Mouse (Mus musculus): Measurements from ENCODE around the gene Fam187b. TPM values are rescaled to one million over a fixed set of nuclear protein-coding genes. Genes with fewer than 3 reads are reported as not detected.

Fam187b gene
- total RNA-seq, 2 experiments from 2014 or later = 0.18 to 0.21 TPM

Other genes with a start within 250 kb of the Fam187b start
- 100 to 1,000 TPM; 136 to 144 TPM for gene Tmem147, start 244.2 kb upstream of the Fam187b start, total RNA-seq (2021)
- not detected for gene Gapdhs, start 230.1 kb upstream of the Fam187b start, total RNA-seq (2021)
- 1 to 10 TPM; 9.5 to 9.8 TPM for gene Sbsn, start 222.3 kb upstream of the Fam187b start, total RNA-seq (2021)
- 1 to 10 TPM; 1.4 to 1.5 TPM for gene Dmkn, start 210.0 kb upstream of the Fam187b start, total RNA-seq (2021)
- not detected for gene Krtdap, start 185.9 kb upstream of the Fam187b start, total RNA-seq (2021)
- gene Ffar2, start 150.0 kb upstream of the Fam187b start, total RNA-seq (2021) = under 1 TPM in 1 of 2 experiments, not detected in 1; 0.69 TPM
- gene Ffar3, start 117.6 kb upstream of the Fam187b start, total RNA-seq (2021) = not detected
- not detected for gene Ffar1, start 112.2 kb upstream of the Fam187b start, total RNA-seq (2021)
- under 1 TPM in 1 of 2 experiments, not detected in 1; 0.28 TPM for gene Cd22, start 93.4 kb upstream of the Fam187b start, total RNA-seq (2021)
- gene Mag, start 58.9 kb upstream of the Fam187b start, total RNA-seq (2021) = 10 to 100 TPM; 27.0 to 60.7 TPM
- gene Hamp2, start 49.1 kb upstream of the Fam187b start, total RNA-seq (2021) = not detected
- gene Hamp, start 29.8 kb upstream of the Fam187b start, total RNA-seq (2021) = not detected
- 100 to 1,000 TPM; 112 to 115 TPM for gene Usf2, start 17.0 kb upstream of the Fam187b start, total RNA-seq (2021)
- gene Lsr, start 326 bp upstream of the Fam187b start, total RNA-seq (2021) = 10 to 100 TPM; 10.2 to 12.6 TPM
- gene Fxyd5, start 68.7 kb downstream of the Fam187b start, total RNA-seq (2021) = 10 to 100 TPM; 37.2 to 37.5 TPM
- gene Fxyd7, start 77.7 kb downstream of the Fam187b start, total RNA-seq (2021) = 100 to 1,000 TPM; 371 to 375 TPM
- 10 to 100 TPM; 34.1 to 35.5 TPM for gene Fxyd1, start 83.4 kb downstream of the Fam187b start, total RNA-seq (2021)
- 1 to 10 TPM; 9.0 to 9.2 TPM for gene Lgi4, start 85.6 kb downstream of the Fam187b start, total RNA-seq (2021)
- gene Fxyd3, start 102.9 kb downstream of the Fam187b start, total RNA-seq (2021) = not detected
- 1 to 10 TPM; 1.2 to 1.9 TPM for gene Hpn, start 141.5 kb downstream of the Fam187b start, total RNA-seq (2021)
- gene Scn1b, start 153.2 kb downstream of the Fam187b start, total RNA-seq (2021) = 100 to 1,000 TPM; 176 to 205 TPM
- gene Gramd1a, start 182.1 kb downstream of the Fam187b start, total RNA-seq (2021) = 100 to 1,000 TPM; 131 to 138 TPM

Measured in left cerebral cortex, postnatal 10 days (tissue).